Mouse (Mus musculus) stomach, postnatal 0 days (tissue): Measurements from ENCODE around the gene P4ha2.

Experiments
- CTCF ChIP-seq: IDR thresholded peaks from 2 replicates; pipeline ENCODE4 v1.5.1; 2016; ENCODE audit warnings: antibody characterized with exemption, low read depth, mild to moderate bottlenecking, moderate library complexity
- EP300 ChIP-seq: optimal IDR thresholded peaks from 2 replicates; pipeline ENCODE3; 2016; ENCODE audit warnings: antibody characterized with exemption

DNA sequence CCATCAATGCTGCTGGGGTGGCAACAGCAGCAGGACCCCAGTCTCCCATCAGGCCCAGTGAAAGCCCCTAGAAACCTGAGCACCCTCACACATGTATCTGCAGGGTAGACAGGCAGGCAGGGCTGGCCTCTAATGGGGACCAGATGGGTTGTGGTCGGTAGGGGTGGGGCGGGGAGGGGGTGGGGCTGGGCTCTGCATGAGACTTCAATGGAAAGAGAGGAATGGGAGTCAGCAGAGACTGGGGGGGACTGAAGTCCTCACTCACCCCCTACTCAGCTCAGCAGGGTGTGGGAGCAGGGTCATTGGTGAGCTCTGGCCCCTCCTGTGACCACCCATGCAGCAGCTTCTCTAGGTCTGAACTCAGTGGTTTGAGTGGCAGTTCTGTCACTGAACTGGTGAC is 42.5 kb upstream of the P4ha2 start:
- no peak for TF ChIP-seq CTCF
- TF ChIP-seq EP300 = no peak
